Mouse (Mus musculus) limb, embryonic 14.5 days (tissue): ENCODE measurements at regions not wholly inside any gene's neighbourhood (a gene's known extent, or its start where the extent isn't known, plus 50 kb on each side); places are given as distances from the start of the nearest gene placed in this dataset.

Source experiments
- ATAC-seq: fragments of 200-750 bp; cut with Nextera tagmentation; 2 replicates; pipeline ENCODE4 v1.8.0; 2017; ENCODE audit warnings: low read depth, moderate number of reproducible peaks, moderate TSS enrichment; ENCODE audit not compliant: low FRiP score
- DNase-seq: peaks from one replicate; pipeline ENCODE4 v3.0.0-alpha.2; 2015; ENCODE audit warnings: low spot score
- H3K27ac ChIP-seq: fragments of 300-500 bp; sonication (generic); replicated peaks from 2 replicates; pipeline ENCODE4 v1.5.1; 2014; ENCODE audit warnings: low read depth, mild to moderate bottlenecking, low read length, moderate library complexity, mixed read lengths
- H3K27me3 ChIP-seq: fragments of 300-500 bp; sonication (generic); 2 replicates; pipeline ENCODE4 v1.6.1; 2014; ENCODE audit warnings: low read length, mixed read lengths; ENCODE audit not compliant: control insufficient read depth, insufficient read depth
- H3K36me3 ChIP-seq: fragments of 300-500 bp; sonication (generic); 2 replicates; pipeline ENCODE4 v1.6.1; 2014; ENCODE audit warnings: mild to moderate bottlenecking, low read length, moderate library complexity, mixed read lengths; ENCODE audit not compliant: control insufficient read depth, insufficient read depth
- H3K4me1 ChIP-seq: fragments of 300-500 bp; sonication (generic); 2 replicates; pipeline ENCODE4 v1.6.1; 2014; ENCODE audit warnings: antibody characterized with exemption, low read length, mixed read lengths; ENCODE audit not compliant: control insufficient read depth, insufficient read depth
- H3K4me2 ChIP-seq: fragments of 300-500 bp; sonication (generic); replicated peaks from 2 replicates; pipeline ENCODE4 v1.6.1; 2014; ENCODE audit warnings: low read depth, mild to moderate bottlenecking, low read length, moderate library complexity; ENCODE audit not compliant: severe bottlenecking
- H3K4me3 ChIP-seq: fragments of 300-500 bp; sonication (generic); replicated peaks from 2 replicates; pipeline ENCODE4 v1.5.1; 2014; ENCODE audit warnings: low read length
- H3K9ac ChIP-seq: fragments of 300-500 bp; sonication (generic); 2 replicates; pipeline ENCODE4 v1.6.1; 2014; ENCODE audit warnings: mild to moderate bottlenecking, low read depth, low read length, moderate library complexity; ENCODE audit not compliant: severe bottlenecking
- H3K9me3 ChIP-seq: fragments of 300-500 bp; sonication (generic); 2 replicates; pipeline ENCODE4 v1.6.1; 2016; ENCODE audit warnings: low read length; ENCODE audit not compliant: control insufficient read depth
- POLR2A ChIP-seq: fragments of 200-500 bp; IDR thresholded peaks from 2 replicates; pipeline ENCODE4 v1.8.0; 2012; ENCODE audit warnings: inconsistent platforms, mild to moderate bottlenecking, moderate library complexity, borderline replicate concordance; ENCODE audit not compliant: insufficient read depth, insufficient read length; ENCODE audit errors: extremely low read depth
- WGBS: fragments of 180-500 bp; shearing (Covaris S2); extraction: QIAGEN DNeasy Blood & Tissue Kit; methylation state at CpG from one replicate; pipeline ENCODE4 v1.1.7; 2014; 5-methylcytosine and 5-hydroxymethylcytosine counted together

DNA sequence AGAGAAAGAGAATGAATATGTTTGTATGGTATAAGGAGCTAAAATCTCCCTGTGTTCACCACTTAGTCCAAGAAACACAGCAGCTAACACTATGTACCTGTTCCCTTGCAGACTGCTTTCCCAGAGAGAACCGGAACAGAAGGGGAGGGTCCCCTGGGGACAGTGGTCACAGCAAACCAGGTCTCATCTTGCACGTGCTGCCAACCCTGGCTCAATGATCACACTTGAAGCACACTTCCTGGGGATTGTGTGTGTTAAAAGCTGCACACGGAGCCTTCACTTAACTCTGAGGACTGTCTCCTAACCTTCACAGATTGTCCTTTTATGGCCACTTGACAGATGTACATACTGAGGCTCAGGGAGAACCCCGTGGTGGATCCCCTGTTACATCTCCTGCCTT, 127.6 kb upstream of the Rybp start:
- Histone ChIP-seq H3K36me3 (no peaks in the 10 kb centered on the region), H3K4me3 (no peak overlapping the region), H3K9ac (no peak overlapping the region), H3K27me3 (no peaks in the 10 kb centered on the region), H3K4me1 (peaks cover 4% of the 10 kb centered on the region; the same call in 1 of the 2 replicates), H3K27ac (no peak overlapping the region), H3K9me3 (no peaks in the 10 kb centered on the region), H3K4me2 (no peak overlapping the region)
- DNase-seq, result no peak
- no peak for ATAC-seq
- no peak for TF ChIP-seq POLR2A
- 57% methylated on average over 4 of the region's 4 CpGs for WGBS

- H3K9ac ChIP-seq, result no peak overlapping the region
- no peaks in the 10 kb centered on the region for H3K36me3 ChIP-seq
- peaks cover 4% of the 10 kb centered on the region; the same call in 1 of the 2 replicates for H3K4me1 ChIP-seq
- ATAC-seq (no peak), DNase-seq (no peak)
- H3K4me2 ChIP-seq, result no peak overlapping the region
- no peaks in the 10 kb centered on the region for H3K9me3 ChIP-seq
- TF ChIP-seq POLR2A, result no peak
- WGBS, result 32% methylated on average over 5 of the region's 5 CpGs
- H3K4me3 ChIP-seq, result no peak overlapping the region
- no peaks in the 10 kb centered on the region for H3K27me3 ChIP-seq
- H3K27ac ChIP-seq, result no peak overlapping the region
Observed at GRCm38 (mm10) chr6:100412486-100412885, 125.2 kb upstream of the Rybp start.

GRCm38 (mm10) chr6:100411968-100412367, 124.7 kb upstream of the Rybp start:
- no peak overlapping the region for H3K4me3 ChIP-seq
- no peak overlapping the region for H3K4me2 ChIP-seq
- no peak for TF ChIP-seq POLR2A
- no peak for DNase-seq
- H3K36me3 ChIP-seq, result no peaks in the 10 kb centered on the region
- H3K27me3 ChIP-seq, result no peaks in the 10 kb centered on the region
- peaks cover 4% of the 10 kb centered on the region; the same call in 1 of the 2 replicates for H3K4me1 ChIP-seq
- 65% methylated on average over 4 of the region's 4 CpGs for WGBS
- no peak overlapping the region for H3K27ac ChIP-seq
- ATAC-seq, result no peak
- no peak overlapping the region for H3K9ac ChIP-seq
- no peaks in the 10 kb centered on the region for H3K9me3 ChIP-seq

DNA sequence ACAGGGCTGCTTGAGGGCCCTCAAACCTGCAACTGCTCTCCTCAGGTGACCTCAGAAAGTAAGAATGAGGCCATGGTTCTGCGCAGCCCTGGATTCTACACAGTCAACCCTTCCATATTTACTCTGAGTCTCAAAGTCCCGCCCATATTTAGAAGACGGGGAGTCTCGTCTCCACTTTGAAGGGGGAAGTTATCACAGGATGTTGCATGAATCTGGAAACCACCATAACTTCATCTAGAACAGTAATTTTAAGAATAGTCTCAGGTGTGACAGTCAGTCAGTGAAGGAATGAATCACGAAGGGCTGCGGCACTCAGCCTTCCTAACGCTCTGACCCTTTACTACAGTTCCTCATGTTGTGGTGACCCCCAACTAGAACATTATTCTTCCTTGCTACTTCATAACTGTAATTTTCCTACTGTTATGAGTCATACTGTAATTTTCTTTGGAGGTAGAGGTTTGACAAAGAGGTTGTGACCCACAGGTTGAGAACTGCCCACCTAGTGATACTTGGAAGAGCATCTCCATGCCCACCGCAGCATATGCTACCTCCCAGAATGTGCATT, 122.9 kb upstream of the Rybp start:
- Histone ChIP-seq H3K4me2 (no peak overlapping the region), H3K27me3 (no peaks in the 10 kb centered on the region), H3K9me3 (no peaks in the 10 kb centered on the region), H3K27ac (no peak overlapping the region), H3K36me3 (no peaks in the 10 kb centered on the region), H3K4me1 (no peaks in the 10 kb centered on the region), H3K9ac (no peak overlapping the region), H3K4me3 (no peak overlapping the region)
- no peak for DNase-seq
- no peak for TF ChIP-seq POLR2A
- 98% methylated on average over 8 of the region's 8 CpGs for WGBS
- no peak for ATAC-seq

DNA sequence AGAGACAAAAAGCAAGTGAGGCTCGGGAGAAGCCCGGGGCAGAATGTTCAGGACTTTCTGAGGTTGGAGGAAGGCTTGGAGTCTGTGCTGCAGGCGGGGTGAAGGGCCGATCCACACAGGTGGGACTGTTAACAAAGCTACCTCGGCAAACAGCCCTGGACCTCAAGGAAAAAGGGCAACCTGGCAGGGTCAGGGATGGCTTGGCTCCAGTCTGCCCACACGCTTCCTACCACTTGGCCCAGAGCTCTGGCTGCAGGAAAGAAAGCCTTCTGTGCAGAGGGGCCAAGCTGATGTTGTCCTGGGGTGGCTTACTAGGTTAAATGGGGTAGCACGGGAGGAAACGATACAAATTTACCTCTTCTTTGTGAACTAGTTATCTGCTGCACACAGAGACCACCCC, 121.5 kb upstream of the Rybp start:
- no peak overlapping the region for H3K27ac ChIP-seq
- H3K36me3 ChIP-seq, result no peaks in the 10 kb centered on the region
- no peak overlapping the region for H3K4me2 ChIP-seq
- H3K4me1 ChIP-seq, result no peaks in the 10 kb centered on the region
- no peak for TF ChIP-seq POLR2A
- no peaks in the 10 kb centered on the region for H3K9me3 ChIP-seq
- no peak overlapping the region for H3K9ac ChIP-seq
- DNase-seq (no peak), ATAC-seq (no peak)
- no peak overlapping the region for H3K4me3 ChIP-seq
- 76% methylated on average over 8 of the region's 8 CpGs for WGBS
- H3K27me3 ChIP-seq, result no peaks in the 10 kb centered on the region

DNA sequence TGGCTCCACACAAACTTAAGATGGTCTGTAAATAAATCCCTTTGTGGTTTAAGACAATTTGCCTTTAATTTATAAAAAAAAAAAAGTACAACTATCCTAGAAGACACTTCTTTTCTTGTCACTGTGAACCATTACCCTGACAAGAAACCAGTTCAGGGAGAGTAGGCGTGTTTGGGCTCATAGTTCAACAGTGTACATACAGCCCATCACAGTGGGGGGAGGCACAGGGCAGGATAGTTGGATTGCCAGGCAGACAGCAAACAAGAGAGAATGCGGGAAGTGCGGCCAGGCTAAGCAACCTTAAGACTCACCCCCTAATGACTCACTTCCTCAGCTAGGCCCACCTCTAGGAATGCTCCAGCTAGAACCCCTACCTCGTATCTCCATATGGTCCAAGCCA, 119.2 kb upstream of the Rybp start:
- DNase-seq, result no peak
- no peaks in the 10 kb centered on the region for H3K9me3 ChIP-seq
- H3K4me1 ChIP-seq, result no peaks in the 10 kb centered on the region
- no peak overlapping the region for H3K27ac ChIP-seq
- no peak overlapping the region for H3K4me3 ChIP-seq
- ATAC-seq, result no peak
- 74% methylated on average over 4 of the region's 4 CpGs for WGBS
- no peak overlapping the region for H3K9ac ChIP-seq
- no peak for TF ChIP-seq POLR2A
- H3K27me3 ChIP-seq, result no peaks in the 10 kb centered on the region
- H3K36me3 ChIP-seq, result no peaks in the 10 kb centered on the region
- no peak overlapping the region for H3K4me2 ChIP-seq
